Mouse (Mus musculus): ENCODE data around the gene Hdhd5. TPM values are rescaled to one million over a fixed set of nuclear protein-coding genes. Genes with fewer than 3 reads are reported as not detected.

The Hdhd5 gene
- total RNA-seq (2015; ENCODE audit: low replicate concordance) (1.3 TPM in 1 of 2 replicates, not detected in the other), total RNA-seq (2017; ENCODE audit: low replicate concordance) (0.26 and 2.5 TPM in 2 replicates)

DNA sequence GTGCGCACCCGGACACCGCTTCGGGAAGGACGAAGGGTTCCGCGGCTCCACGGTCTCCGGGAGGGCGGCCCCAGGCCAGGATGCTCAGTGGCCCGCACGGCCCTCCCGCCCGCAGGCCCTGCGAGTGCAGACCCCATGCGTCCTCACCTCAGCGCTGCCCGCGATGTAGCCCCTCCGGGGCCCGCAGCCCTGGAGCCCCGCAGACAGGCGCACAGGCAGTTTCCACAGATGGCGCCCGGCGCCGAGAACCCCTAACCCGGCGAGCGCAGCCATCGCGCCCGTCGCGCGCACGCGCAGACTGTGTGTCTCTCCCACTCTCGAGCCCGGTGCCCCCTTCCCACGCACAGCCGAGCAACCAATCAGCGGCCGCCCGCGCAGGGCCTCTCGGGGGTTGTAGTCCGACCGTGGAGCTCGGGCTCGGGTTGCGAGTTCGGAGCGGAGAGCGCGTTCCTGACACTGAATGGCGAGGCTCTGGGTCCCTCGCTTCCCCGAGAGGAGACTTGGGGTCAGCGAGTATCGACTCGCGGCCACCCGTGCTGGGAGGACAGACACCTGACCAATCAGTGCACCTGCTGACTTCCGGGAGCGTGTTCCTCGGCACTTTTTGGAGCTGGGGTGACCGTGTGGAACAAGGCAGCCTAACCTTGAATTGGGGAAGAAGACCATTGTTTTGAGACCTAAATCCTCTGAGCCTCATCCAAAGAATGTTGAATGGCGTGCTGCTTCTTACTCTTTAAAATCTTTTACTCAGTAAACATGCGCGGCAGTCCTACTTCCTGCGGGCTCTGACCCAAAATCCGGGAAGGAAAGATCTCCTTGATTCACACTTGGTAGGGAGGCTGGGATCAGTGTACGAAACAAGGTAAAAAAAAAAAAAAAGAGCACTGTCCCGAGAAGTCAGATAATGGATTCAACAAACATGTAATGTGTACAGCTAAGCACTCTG is at the start of gene Hdhd5:
Gene Hdhd5 (minus strand): TSS at position 300 of the 946 bp plus-strand sequence.
- ATAC-seq (replicated peaks; ENCODE audit: low FRiP score, poor library complexity, severe bottlenecking) = peak; percentile 91

DNA sequence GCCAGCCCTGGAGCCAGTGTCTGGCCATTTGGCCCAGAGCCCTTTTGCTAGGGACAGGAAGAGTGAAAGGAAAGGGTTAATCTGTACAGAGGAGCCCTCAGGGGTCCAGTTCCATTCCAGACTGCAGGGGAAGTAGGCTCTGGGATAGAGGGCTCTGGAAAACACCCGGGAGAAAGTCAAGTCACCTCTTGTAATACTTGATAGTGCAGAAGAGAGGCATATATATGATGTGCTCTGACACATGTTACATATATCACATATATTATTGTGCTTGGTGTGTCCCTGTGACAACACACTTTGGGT is 49.5 kb upstream of the Hdhd5 start:
- ATAC-seq (replicated peaks; ENCODE audit: low FRiP score, poor library complexity, severe bottlenecking) = no peak

DNA sequence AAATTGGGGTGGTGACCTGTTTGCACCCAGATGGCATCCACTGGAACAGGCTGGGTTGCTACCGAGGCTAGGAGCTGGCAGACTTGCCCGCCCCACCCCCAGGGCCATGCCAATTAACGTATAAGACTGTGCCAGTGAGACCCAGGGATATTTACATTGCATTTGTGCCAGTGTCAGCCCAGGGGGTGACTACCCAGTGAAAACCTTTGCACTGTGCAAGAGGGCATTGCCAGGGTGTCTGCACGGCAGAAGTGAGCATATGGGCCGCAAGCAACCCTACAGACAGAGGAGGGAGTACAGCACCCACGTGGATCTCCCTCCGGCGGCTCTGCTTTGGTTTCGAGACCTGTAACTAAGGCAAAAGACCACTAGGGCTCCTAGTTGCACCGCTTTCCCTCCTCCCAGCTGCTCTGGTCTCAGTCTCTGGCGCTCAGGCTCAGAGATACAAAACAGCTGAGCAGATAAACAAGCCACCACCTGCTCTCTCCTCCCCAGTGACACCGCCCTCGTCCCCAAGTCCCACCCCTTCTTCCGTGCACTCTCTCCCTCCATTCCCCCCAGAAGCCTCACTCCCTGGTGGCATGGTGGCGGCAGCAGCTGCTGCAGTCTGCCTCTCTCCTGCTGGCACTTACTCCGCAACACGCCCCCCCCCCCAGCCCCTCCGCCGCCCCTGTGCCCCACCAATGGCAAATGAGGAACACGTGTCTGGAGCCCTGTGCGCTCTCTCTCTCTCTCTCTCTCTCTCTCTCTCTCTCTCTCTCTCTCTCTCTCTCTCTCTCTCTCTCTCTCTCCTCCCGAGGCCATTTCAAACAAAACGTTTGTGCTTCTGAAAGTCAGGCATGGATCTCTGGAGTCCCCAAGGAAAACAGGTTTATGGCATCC is 49.0 kb upstream of the Hdhd5 start:
- peak; percentile 94 for ATAC-seq (replicated peaks; ENCODE audit: low FRiP score, poor library complexity, severe bottlenecking)

DNA sequence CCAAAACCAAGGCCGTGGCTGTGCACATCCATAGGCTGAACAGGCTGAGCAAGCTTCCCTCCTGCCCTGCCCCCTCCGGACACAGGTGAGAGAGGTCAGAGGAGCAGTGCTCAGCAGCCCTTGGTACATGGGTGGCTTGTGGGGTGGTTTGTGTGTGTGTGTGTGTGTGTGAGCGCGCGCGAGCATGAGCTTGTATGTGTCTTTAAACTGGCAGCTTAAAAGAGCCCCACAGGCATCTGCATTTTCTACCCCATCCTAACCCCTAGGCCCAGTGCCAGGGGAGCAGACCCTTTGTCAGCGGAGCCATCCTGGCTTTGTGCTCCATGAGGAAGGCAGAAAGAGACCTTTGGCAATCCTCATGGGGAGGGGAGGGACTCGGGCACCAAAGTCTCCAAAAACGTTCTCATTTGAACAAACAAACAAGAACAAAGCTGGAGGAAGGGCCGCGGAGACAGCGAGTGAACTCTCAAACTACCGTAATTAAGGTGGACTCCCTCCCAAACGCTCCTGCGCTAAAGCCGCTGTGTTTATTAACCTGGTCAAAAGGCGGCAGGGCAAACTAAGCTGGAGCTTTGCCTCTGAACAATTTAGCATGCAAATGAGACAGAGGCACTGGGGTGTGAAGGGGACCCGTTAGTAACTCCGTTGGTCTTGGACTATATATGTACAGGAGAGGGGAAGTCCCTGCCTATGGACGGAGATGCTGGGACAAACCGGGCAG is 48.2 kb upstream of the Hdhd5 start:
- ATAC-seq (replicated peaks; ENCODE audit: low FRiP score, poor library complexity, severe bottlenecking) = peak; percentile 37

DNA sequence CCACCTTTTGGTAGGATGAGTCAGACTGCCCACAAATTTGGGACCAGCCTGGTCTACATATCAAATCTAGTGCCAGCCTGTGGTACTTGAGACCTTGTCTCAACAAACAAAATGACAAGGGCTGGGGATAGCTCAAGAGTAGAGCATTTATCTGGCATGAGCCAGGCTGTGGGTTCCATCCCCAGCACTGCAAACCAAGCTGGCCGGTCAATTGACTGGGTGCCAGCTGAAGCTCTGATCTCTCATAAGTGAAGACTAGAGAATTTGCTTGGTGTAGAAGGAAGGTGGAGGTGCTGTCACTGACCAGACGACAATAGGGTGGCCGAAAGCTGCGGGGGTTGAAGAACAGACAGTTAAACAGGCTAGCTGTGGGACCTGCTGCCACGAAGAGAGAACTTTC is 47.4 kb upstream of the Hdhd5 start:
- ATAC-seq (replicated peaks; ENCODE audit: low FRiP score, poor library complexity, severe bottlenecking) = no peak

DNA sequence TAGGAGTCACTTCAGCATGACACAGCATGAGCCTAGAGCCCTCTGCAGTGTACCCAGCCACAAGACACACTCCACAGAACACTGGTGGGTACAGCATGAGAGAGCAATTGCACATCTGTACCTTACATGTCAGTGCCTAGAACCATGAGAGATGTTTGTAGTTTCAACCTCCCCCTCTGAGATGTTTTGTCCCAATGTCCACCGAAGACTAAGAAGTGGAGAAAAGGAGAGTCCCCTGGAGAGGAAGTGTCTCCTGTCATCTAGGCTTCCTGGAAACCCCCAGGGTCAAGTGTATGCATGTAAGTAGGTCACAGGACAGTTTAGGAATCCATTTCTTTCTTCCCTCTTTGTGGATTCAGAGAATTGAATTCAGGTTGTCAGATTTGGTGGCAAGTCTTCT is 41.3 kb upstream of the Hdhd5 start:
- no peak for ATAC-seq (replicated peaks; ENCODE audit: low FRiP score, poor library complexity, severe bottlenecking)

DNA sequence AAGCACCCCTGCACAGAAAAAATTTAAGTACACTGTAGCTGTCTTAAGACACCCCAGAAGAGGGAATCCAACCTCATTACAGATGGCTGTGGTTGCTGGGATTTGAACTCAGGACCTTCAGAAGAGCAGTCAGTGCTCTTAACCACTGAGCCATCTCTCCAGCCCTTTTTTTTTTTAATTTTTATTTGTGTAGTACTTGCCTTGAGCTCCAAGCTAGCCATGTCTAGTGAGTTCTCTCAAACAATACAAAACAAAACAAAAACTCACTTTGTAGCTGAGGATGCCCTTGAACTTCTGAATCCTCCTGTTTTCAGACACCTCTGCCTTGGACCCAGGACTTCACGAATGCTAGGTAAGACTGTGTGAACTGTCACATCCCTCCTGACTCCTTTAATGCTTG is 37.1 kb upstream of the Hdhd5 start:
- ATAC-seq (replicated peaks; ENCODE audit: low FRiP score, poor library complexity, severe bottlenecking) = no peak

DNA sequence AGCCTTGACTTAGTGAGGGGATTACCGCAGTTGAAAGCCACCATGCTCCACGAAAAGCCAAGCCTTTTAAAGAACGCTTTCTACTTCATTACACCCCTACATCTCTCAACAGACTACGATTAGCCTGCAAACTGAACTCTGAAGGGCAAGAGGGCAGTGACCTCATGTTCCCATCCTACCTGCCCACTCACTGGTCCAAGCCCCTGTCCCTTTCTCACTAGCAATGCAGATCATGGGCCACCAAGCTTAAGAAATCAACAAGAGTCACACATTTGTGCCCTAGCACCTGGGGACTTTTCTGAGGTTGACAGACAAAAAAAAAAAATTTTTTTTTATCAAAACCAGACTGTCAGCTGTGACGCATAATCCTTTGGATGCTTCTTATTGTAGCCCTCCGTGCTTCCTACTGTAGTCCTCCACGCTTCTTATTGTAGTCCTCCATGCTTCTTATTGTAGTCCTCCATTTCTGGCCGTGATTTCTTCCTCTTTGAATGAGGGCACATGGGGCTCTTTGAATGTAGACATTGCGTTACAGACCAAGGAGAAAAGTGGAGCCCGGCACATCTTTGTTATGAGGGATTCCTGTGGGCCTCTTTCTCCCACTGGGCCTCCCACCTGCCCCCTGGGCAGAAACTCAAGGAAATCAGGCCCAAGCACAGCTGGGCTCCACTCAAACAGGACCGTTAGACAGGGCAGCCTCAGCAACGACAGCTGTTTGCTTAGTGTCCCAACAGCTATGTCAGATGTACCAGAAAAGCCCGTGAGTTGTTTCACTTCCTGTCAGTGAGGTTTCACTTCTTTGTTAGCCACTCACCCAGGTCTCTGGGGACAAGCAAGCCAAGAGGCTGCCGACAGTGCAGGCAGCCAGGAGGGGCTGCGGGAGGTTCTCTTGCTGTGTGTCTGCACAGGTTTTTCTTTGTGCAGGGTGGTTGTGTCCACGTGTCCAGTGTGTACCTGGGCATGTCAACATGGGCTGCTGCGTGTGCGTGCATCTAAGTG is 36.1 kb upstream of the Hdhd5 start:
- ATAC-seq (replicated peaks; ENCODE audit: low FRiP score, poor library complexity, severe bottlenecking) = no peak

DNA sequence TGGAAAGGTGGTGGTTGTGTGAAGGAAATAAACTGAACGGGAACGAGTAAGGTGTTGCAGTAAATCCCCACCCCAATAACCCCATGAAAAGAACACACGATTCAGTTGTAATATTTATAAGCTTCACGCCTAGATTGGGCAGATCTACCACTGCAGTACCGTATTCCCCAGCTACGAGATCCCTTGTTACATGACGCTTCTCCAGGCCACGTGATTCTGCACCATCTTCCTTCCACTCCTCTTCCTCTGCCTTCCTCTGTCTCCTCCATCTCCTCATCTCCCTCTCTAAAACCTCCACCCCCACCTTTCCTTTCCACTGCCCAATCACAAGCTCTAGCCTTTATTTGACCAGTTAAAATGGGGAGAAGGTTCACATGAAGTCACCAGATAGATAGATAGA is 25.5 kb upstream of the Hdhd5 start:
- ATAC-seq (replicated peaks; ENCODE audit: low FRiP score, poor library complexity, severe bottlenecking) = no peak

DNA sequence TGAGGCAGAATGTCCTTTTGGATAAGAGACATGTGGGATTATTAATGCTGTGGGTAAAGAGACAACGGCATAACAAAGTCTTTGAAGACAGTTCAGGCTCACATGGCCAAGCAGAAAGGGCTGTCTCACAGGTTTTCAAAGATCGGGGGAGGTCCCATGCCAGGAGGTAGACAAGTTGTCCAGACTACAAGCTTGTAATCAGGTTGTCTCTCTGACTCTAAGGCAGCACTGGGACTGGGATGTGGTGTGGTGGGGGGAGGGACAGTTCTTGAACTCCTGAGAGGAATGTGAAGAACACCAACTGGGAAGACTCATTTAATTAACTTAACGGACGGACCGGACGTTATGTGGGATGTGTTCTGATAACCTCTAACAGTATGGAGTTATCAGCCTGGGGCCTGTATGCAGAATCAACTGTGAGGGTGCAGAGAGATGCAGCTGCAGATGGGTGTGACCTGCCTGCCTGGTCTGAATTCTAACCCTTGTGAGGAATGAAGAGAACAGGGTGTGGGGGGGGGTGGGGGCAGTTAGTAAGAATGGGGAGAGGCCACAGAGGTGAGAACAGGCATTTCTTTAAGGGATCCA is 25.0 kb upstream of the Hdhd5 start:
- peak; percentile 63 for ATAC-seq (replicated peaks; ENCODE audit: low FRiP score, poor library complexity, severe bottlenecking)

DNA sequence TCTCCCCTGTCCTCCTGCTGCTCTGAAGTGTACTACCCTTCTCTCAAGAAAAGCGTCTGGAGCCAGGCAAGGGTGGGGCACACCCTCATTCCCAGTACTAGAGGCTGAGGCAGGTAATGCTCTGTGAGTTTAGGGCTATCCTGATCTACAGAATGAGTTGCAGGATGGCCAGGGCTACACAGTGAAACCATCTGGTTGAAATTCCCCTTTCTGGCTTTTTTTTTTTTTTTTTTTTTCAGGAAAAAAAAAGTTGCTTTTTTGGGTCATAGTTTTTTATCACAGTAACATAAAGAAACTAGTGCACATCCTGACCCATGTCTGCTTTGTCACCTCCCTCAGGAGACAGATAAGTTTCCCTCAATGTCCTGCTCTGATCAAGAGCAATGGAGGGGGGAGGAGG is 24.0 kb upstream of the Hdhd5 start:
- ATAC-seq (replicated peaks; ENCODE audit: low FRiP score, poor library complexity, severe bottlenecking) = peak; percentile 42

DNA sequence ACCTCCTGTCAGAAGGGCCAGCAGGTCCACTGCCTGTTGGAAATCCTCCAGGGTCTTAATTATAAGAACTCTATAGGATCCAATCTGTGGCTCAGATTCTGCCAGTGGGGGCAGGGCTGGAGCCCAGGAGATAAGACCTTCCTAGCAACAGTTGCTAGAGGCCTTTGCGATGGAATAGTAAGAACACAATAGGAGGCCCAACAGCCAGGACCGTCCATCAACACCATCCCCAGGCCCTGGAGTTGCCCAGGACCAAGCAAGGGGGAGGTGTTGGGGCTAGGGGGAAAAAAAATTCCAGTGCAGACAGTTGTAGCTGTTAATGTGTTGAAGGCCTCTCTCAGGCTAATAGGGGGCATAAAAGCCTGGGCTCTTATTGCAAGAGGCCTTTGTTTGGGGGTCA is 19.1 kb upstream of the Hdhd5 start:
- no peak for ATAC-seq (replicated peaks; ENCODE audit: low FRiP score, poor library complexity, severe bottlenecking)

DNA sequence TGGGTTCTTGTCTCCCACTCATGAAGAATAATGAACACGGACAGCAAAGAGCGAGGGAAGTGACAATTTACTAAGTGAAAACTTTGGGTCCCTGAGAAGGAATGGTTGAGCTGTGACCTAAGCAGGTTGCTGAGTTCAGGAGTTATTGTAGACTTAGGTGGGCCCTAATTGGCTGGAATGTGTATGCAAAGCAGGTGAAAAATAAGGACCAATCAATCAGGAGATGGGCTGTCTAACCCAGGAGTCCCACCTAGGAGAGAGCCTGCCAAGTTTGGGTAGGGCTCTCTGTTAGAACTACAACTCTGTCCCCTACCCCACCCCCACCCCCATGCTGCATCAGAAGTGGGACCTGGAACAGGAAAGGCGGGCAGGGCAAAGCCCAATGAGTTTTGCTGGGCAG is 17.5 kb upstream of the Hdhd5 start:
- no peak for ATAC-seq (replicated peaks; ENCODE audit: low FRiP score, poor library complexity, severe bottlenecking)

DNA sequence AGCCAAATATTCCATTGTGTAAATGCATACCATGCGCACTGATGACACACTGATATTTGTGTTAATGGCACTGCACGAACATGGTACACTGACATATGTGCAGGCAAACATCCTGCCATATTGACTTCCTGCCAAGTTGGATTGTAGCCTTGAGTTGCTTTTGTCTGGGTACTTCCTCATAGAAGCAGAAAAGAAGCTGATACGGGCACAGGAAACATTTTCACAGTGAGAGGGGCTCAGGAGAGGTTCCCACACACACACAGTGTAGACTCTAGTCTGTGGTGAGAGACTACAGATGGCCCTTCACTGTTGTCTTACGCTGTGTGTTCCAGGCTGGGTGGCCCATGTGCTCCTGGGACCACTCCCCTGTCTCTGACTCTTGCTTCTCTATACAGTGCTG is 15.9 kb upstream of the Hdhd5 start:
- ATAC-seq (replicated peaks; ENCODE audit: low FRiP score, poor library complexity, severe bottlenecking) = no peak

DNA sequence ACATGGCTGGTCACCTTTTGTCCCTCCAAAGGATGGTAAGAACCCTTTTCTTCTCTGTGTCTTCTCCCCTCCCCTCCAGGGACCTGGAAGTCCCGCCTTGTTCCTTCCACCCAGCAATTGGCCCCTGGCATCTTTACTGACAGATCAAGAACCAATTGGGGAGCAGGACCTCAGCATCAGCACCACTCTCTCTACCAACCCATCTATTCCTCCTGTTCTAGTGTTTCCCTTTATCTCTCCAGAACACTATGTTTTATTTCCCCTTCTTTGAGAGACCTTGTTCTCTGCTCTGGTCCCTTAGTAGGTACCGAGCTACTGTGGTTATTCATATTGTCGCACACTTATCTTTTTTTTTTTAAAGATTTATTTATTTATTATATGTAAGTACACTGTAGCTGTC is 15.2 kb upstream of the Hdhd5 start:
- ATAC-seq (replicated peaks; ENCODE audit: low FRiP score, poor library complexity, severe bottlenecking) = no peak

DNA sequence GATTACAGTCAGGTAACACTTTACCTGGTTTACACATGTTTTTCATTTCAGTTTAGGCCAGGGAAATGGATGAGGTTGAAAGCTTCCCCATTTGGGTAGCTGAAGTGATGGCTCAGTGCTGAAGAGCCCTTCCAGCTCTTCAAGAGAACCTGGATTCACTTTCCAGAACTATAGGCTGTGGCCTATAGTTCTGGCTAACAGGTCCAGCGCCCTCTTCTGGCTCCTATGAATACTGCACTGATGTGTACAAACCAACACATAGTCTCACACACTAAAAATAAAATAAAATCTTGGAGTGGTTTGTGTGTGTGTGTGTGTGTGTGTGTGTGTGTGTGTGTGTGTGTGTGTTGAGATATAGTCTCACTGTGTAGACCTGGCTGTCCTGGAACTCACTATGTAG is 10.9 kb upstream of the Hdhd5 start:
- no peak for ATAC-seq (replicated peaks; ENCODE audit: low FRiP score, poor library complexity, severe bottlenecking)

DNA sequence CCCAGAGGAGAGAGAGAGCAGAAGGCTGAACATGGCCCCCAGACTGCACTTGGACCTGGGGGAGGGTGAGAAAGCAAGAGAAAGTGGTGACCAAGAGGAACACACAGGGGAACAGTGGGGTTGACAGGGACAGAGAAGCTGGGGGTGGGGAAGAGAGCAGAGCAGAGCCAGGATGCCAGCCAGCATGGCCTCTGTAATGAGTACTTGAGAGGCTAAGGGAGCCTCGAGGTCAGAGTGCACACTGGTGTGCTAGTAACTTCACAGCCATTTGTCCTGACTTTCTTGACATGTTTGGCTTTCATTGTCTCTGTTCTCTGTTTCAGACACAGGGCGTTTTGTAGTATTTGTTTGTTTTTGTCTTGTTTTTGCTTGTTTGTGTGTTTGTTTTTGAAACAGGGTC is 10.3 kb upstream of the Hdhd5 start:
- 0 out of 2 replicates have a peak, but pooled peaks have one; percentile 21 for ATAC-seq (replicated peaks; ENCODE audit: low FRiP score, poor library complexity, severe bottlenecking)

DNA sequence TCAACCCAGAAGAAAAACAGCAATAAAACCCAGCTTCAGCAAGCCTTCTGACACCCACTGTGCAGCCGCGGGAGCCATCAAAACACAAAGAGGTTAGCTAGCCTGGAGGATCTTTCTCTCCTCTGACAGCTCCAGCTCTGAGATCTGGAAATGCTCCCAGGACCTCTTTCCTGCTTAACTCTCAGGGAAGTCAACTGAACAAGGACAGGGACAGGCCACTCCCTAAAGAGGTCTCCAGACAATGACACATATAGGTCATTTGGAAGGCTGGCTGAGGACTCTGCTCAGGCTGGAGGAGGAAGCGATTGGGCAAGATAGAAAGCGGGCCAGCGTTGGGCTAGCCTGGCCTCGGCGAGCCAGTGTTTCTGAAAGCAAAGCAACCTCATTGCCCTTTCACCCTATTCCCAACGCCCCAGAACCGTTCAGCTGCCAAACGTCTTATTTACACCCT is 8.7 kb upstream of the Hdhd5 start:
- no peak for ATAC-seq (replicated peaks; ENCODE audit: low FRiP score, poor library complexity, severe bottlenecking)

Measured in erythroblast, adult 5-6 weeks (primary cell).